Mouse (Mus musculus) ES-E14 (cell line): ENCODE results near the gene Prune1.
A peak's percentile ranks its signal among the peaks of the same experiment; 100 is the strongest.

ENCODE experiments used
- CHD2 ChIP-seq: IDR thresholded peaks from 2 replicates; pipeline ENCODE4 v1.6.1; 2014; ENCODE audit warnings: mild to moderate bottlenecking, low read depth, low read length, inconsistent platforms
- ZC3H11A ChIP-seq: IDR thresholded peaks from 2 replicates; pipeline ENCODE4 v1.6.1; 2012; ENCODE audit warnings: low read depth, mild to moderate bottlenecking, inconsistent platforms, low read length, borderline replicate concordance

DNA sequence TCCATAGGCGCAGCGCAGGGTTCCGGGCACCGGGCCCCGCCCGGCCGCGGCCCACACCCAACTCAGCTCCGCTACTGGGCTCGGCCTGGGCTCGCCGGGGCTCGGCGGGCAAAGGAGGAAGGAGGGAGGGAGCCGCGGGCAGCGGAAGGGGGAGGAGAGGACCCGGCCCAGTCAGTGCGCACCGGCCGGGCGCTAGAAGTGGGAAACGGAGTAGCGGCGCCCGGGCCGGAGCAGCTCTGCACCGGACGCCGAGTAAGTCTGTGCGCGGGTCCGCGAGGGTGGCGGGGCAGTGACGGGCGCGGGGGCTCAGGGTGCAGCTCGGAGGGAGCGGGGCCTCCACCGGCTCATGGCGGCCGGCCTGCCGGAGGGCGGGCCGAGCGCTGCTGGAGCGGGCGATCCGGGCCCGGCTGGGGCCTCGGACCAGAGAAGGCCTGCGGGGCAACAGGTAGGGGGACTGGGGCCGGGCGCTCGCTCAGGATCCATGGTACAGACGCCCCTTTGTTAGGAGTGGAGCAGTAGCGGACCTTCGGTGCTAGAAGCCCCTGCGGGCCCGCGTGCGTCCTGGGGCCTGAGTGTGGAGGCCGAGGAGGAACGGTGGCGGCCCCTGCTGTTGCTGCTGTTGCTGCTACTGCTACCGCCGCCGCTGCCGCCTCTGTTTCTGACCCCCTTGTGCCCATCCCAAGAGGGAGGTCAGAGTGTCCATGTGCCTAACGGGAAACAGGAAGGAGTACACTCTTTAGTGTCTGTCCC lies 33.4 kb upstream of the Prune1 start:
- TF ChIP-seq ZC3H11A: peak; percentile 3; the same call in 1 of the 2 replicates
- TF ChIP-seq CHD2: no peak
